Comparison of ENCODE assay signal across 8 mouse cellular contexts in genomic region chrX:13576606-13577005, GRCm38 (mm10). TPM values are rescaled to one million over a fixed set of nuclear protein-coding genes. Genes with fewer than 3 reads are reported as not detected.
DNase-seq lines count a peak whose midpoint lies in the region; ATAC-seq and TF ChIP-seq lines count a peak whose summit lies in the region.

No protein-coding gene starts in this region.

- no peak overlapping the region for H3K4me3 ChIP-seq in layer of hippocampus, adult 2 months
- no peak overlapping the region for H3K4me3 ChIP-seq in cerebellum, adult 2 months (replicated peaks; ENCODE audit: insufficient read depth, low read depth, low read length)

- no peaks in the 10 kb centered on the region for H3K27me3 ChIP-seq in cerebellum, adult 2 months (ENCODE audit: control insufficient read depth, insufficient read depth, low read length)

- 18% methylated on average over 2 of the region's 2 CpGs for WGBS in cerebellum, adult 2 months

- no peaks in the 10 kb centered on the region for H3K4me1 ChIP-seq in cerebellum, adult 2 months (ENCODE audit: control insufficient read depth, insufficient read depth, low read length)

- peak overlapping the region; percentile 14; the same call in 1 of the 2 replicates for H3K27ac ChIP-seq in layer of hippocampus, adult 2 months
- no peak overlapping the region for H3K27ac ChIP-seq in cerebellum, adult 2 months (ENCODE audit: insufficient read depth, low read length)

- DNase-seq in layer of hippocampus, adult 2 months (ENCODE audit: low spot score in 2 of 2), result peak in 1 of 2 experiments; percentile 17
- no peak for DNase-seq in layer of hippocampus, adult 9-10 months (ENCODE audit: low spot score)
- DNase-seq in CD8-positive naive resting alpha-beta T cell, adult 2 months (ENCODE audit: low read depth in 2 of 2, low spot score in 2 of 2), result peak; percentile 10 to 12
- DNase-seq in frontal cortex, postnatal 36 days (ENCODE audit: low spot score in 2 of 2), result peak; percentile 21 to 38
- DNase-seq in lung, postnatal 36 days, result peak; percentile 58
- no peak for DNase-seq in cerebellum, adult 9-10 months
- DNase-seq in cerebellum, adult 2 months, result no peak

- TF ChIP-seq POLR2A in cerebellum, adult 2 months (IDR thresholded peaks at IDR 0.05; ENCODE audit: borderline replicate concordance, insufficient read depth, low read length), result no peak

- TF ChIP-seq CTCF in layer of hippocampus, adult 2 months (conservative IDR thresholded peaks at IDR 0.05), result no peak
- TF ChIP-seq CTCF in cerebellum, adult 2 months (IDR thresholded peaks at IDR 0.05; ENCODE audit: borderline replicate concordance, insufficient read depth, low read depth, low read length), result no peak

- ATAC-seq in cerebellum, adult (ENCODE audit: insufficient number of reproducible peaks, low FRiP score, low TSS enrichment), result no peak

RNA-seq across cellular contexts. Expression of gene Gpr34, which starts 55.3 kb away (rescaled TPM):
- total RNA-seq in layer of hippocampus, adult 2 months (2021), result 10 to 100 TPM in 1 of 2 experiments, 1 to 10 TPM in 1; 8.7 to 11.7 TPM
- 2.7 and 3.1 TPM in 2 replicates for polyA plus RNA-seq in cerebellum, adult 2 months (2012; rRNA removed)

Comparison
In these comparisons a context has a peak if more than half of its experiments do, and no peak if none do; other contexts are left out.
1. DNase-seq: peak in CD8-positive naive resting alpha-beta T cell, adult 2 months (2 of 2), frontal cortex, postnatal 36 days (2 of 2) and lung, postnatal 36 days (single experiment); none in layer of hippocampus, adult 9-10 months (single experiment), cerebellum, adult 9-10 months (single experiment) and cerebellum, adult 2 months (0 of 2).